Mouse (Mus musculus) NIH3T3 (cell line): ENCODE measurements at regions not wholly inside any gene's neighbourhood (a gene's known extent, or its start where the extent isn't known, plus 50 kb on each side); places are given as distances from the start of the nearest gene placed in this dataset.

Experiments
- DNase-seq: peaks from one replicate; pipeline ENCODE4 v3.0.0-alpha.2; 2012; ENCODE audit warnings: low read depth

- DNase-seq = no peak
Observed at GRCm38 (mm10) chr9:118204456-118204855, 54.5 kb upstream of the Cmc1 start.

- DNase-seq = no peak
Observed at GRCm38 (mm10) chr9:118206483-118206882, 56.5 kb upstream of the Cmc1 start.

- no peak for DNase-seq
Observed at GRCm38 (mm10) chr9:118219696-118220095, 69.7 kb upstream of the Cmc1 start.

- DNase-seq = no peak
Observed at GRCm38 (mm10) chr9:118221186-118221585, 71.2 kb upstream of the Cmc1 start.

GRCm38 (mm10) chr9:118227401-118228061, 77.6 kb upstream of the Cmc1 start:
- DNase-seq = no peak

- no peak for DNase-seq
Observed at GRCm38 (mm10) chr9:118228691-118229427, 78.9 kb upstream of the Cmc1 start.

GRCm38 (mm10) chr9:118240711-118241110, 90.7 kb upstream of the Cmc1 start:
- no peak for DNase-seq

- no peak for DNase-seq
Observed at GRCm38 (mm10) chr9:118246820-118247628, 97.0 kb upstream of the Cmc1 start.

GRCm38 (mm10) chr9:118253829-118254228, 103.9 kb upstream of the Cmc1 start:
- no peak for DNase-seq

GRCm38 (mm10) chr9:118255200-118255733, 105.3 kb upstream of the Cmc1 start:
- no peak for DNase-seq

GRCm38 (mm10) chr9:118255751-118256266, 105.8 kb upstream of the Cmc1 start:
- no peak for DNase-seq

GRCm38 (mm10) chr9:118266298-118266697, 116.3 kb upstream of the Cmc1 start:
- DNase-seq = no peak

GRCm38 (mm10) chr9:118271681-118272080, 121.7 kb upstream of the Cmc1 start:
- DNase-seq = no peak

- no peak for DNase-seq
Observed at GRCm38 (mm10) chr9:118272713-118273407, 122.9 kb upstream of the Cmc1 start.

- DNase-seq = no peak
Observed at GRCm38 (mm10) chr9:118285481-118285880, 135.5 kb upstream of the Cmc1 start.

GRCm38 (mm10) chr9:118287606-118288005, 137.6 kb upstream of the Cmc1 start:
- DNase-seq = no peak

GRCm38 (mm10) chr9:118292836-118293235, 142.9 kb upstream of the Cmc1 start:
- DNase-seq = no peak

- no peak for DNase-seq
Observed at GRCm38 (mm10) chr9:118294011-118294410, 144.0 kb upstream of the Cmc1 start.

- DNase-seq = no peak
Observed at GRCm38 (mm10) chr9:118302785-118303384, 152.9 kb upstream of the Cmc1 start.

GRCm38 (mm10) chr9:118318357-118319140, 159.5 kb upstream of the Eomes start:
- DNase-seq = no peak
